In the genomic region with DNA sequence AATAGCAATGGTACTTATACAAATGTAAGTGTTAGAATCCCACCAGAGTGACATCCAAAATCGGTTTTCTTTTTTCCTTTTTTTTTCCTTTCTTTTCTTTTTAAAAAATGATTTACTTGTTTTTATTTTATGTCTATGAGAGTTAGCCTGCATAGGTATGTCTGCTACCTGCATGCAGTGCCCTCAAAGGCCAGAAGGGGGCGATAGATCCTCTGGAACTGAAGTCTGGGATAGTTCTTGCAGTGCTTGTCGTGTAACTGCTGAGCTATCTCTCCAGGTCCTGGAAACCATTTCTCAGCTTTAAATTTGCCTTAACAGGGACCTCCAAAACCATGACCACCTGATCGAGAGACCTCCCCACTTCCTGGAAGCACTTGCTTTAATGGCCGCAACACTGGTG, we compare ENCODE assay signal across 20 mouse cellular contexts.
DNase-seq lines count a peak whose midpoint lies in the region; ATAC-seq and TF ChIP-seq lines count a peak whose summit lies in the region.
"Had no signal": no experiment of that assay in that cellular context is flagged by ENCODE, and none has a peak within 500 bp of the region (broad histone marks: within the 10 kb centered on the region; RNA-seq: fewer than 3 reads in every experiment).

No protein-coding gene starts in this region.

- H3K9me3 ChIP-seq in lung, embryonic 14.5 days (ENCODE audit: low read depth, low read length): no peaks in the 10 kb centered on the region; the same call in 1 of the 2 replicates
- H3K9me3 ChIP-seq in lung, postnatal 0 days (ENCODE audit: low read length): no peaks in the 10 kb centered on the region
- no peaks in the 10 kb centered on the region for H3K9me3 ChIP-seq in G1E (replicated peaks)
- peaks cover 15% of the 10 kb centered on the region; the same call in 1 of the 2 replicates for H3K9me3 ChIP-seq in midbrain, embryonic 11.5 days (ENCODE audit: control insufficient read depth, low read length)

- H3K27ac ChIP-seq in gastrocnemius, adult 2 months: no peak overlapping the region
- no peak overlapping the region for H3K27ac ChIP-seq in lung, embryonic 14.5 days (ENCODE audit: low read depth)
- no peak overlapping the region for H3K27ac ChIP-seq in lung, postnatal 0 days (ENCODE audit: low read length)
- H3K27ac ChIP-seq in midbrain, embryonic 11.5 days (ENCODE audit: low read depth, low read length): no peak overlapping the region
- H3K27ac ChIP-seq: embryonic facial prominence, embryonic 12.5 days; heart, embryonic 10.5 days; hindbrain, embryonic 15.5 days; macrophage; midbrain, embryonic 13.5 days had no signal

- no peak for DNase-seq in gastrocnemius, adult 2 months
- DNase-seq in gastrocnemius, postnatal 25 days: no peak
- no peak for DNase-seq in lung, embryonic 14.5 days
- no peak for DNase-seq in lung, postnatal 0 days (ENCODE audit: low spot score)
- no peak for DNase-seq in G1E (ENCODE audit: low spot score)
- no peak for DNase-seq in brain, embryonic 14.5 days (ENCODE audit: low read depth)
- DNase-seq in midbrain, embryonic 11.5 days (ENCODE audit: low spot score, missing footprints): no peak
- DNase-seq in layer of hippocampus, adult 8-10 months (ENCODE audit: low spot score in 2 of 2): no peak
- DNase-seq: adrenal gland, postnatal 36 days; cerebellum, postnatal 36 days; forebrain, postnatal 0 days; heart, postnatal 14 days; kidney, postnatal 14 days; layer of hippocampus, postnatal 36 days; right cerebral cortex, adult 18-20 months had no signal

- no peak for TF ChIP-seq POLR2A in brain, embryonic 14.5 days (IDR thresholded peaks at IDR 0.05; ENCODE audit: borderline replicate concordance, extremely low read depth, insufficient read depth, insufficient read length, poor library complexity, severe bottlenecking)

- WGBS in lung, embryonic 14.5 days: 67% methylated on average over 5 of the region's 5 CpGs
- 61% methylated on average over 5 of the region's 5 CpGs for WGBS in lung, postnatal 0 days
- WGBS in midbrain, embryonic 11.5 days: 66% methylated on average over 5 of the region's 5 CpGs

- H3K36me3 ChIP-seq in lung, embryonic 14.5 days (ENCODE audit: insufficient read depth): no peaks in the 10 kb centered on the region
- H3K36me3 ChIP-seq in lung, postnatal 0 days (ENCODE audit: insufficient read depth, low read length): no peaks in the 10 kb centered on the region
- H3K36me3 ChIP-seq in G1E (replicated peaks): no peaks in the 10 kb centered on the region
- H3K36me3 ChIP-seq in midbrain, embryonic 11.5 days (ENCODE audit: control insufficient read depth, insufficient read depth, low read length): no peaks in the 10 kb centered on the region
- H3K36me3 ChIP-seq: embryonic facial prominence, embryonic 12.5 days; heart, embryonic 10.5 days; hindbrain, embryonic 15.5 days; midbrain, embryonic 13.5 days had no signal

- no peak overlapping the region for H3K9ac ChIP-seq in lung, embryonic 14.5 days
- no peak overlapping the region for H3K9ac ChIP-seq in lung, postnatal 0 days (replicated peaks; ENCODE audit: low read depth)
- no peak overlapping the region for H3K9ac ChIP-seq in midbrain, embryonic 11.5 days (ENCODE audit: low read length)
- H3K9ac ChIP-seq: embryonic facial prominence, embryonic 12.5 days; forebrain, postnatal 0 days; hindbrain, embryonic 15.5 days; midbrain, embryonic 13.5 days had no signal

- H3K4me3 ChIP-seq in gastrocnemius, adult 2 months: no peak overlapping the region
- no peak overlapping the region for H3K4me3 ChIP-seq in lung, embryonic 14.5 days (ENCODE audit: low read depth, low read length)
- H3K4me3 ChIP-seq in lung, postnatal 0 days (ENCODE audit: low read depth, low read length): no peak overlapping the region
- H3K4me3 ChIP-seq in G1E (ENCODE audit: low read depth, low read length): no peak overlapping the region
- H3K4me3 ChIP-seq in midbrain, embryonic 11.5 days (ENCODE audit: low read depth, low read length): no peak overlapping the region
- H3K4me3 ChIP-seq: embryonic facial prominence, embryonic 12.5 days; heart, embryonic 10.5 days; hindbrain, embryonic 15.5 days; midbrain, embryonic 13.5 days had no signal

- peak; percentile 9; the same call in 1 of the 2 replicates for TF ChIP-seq CTCF in gastrocnemius, adult 2 months (IDR thresholded peaks at IDR 0.05)
- TF ChIP-seq CTCF in lung, embryonic 14.5 days (IDR thresholded peaks at IDR 0.05; ENCODE audit: low read depth): peak; percentile 19; the same call in 1 of the 2 replicates
- no peak for TF ChIP-seq CTCF in lung, postnatal 0 days (IDR thresholded peaks at IDR 0.05)
- TF ChIP-seq CTCF in G1E (IDR thresholded peaks at IDR 0.05; ENCODE audit: low read depth, low read length): peak; percentile 33; the same call in 1 of the 2 replicates
- TF ChIP-seq CTCF in brain, embryonic 14.5 days (IDR thresholded peaks at IDR 0.05; ENCODE audit: borderline replicate concordance, extremely low read depth, insufficient read depth, insufficient read length): peak; percentile 15; the same call in 1 of the 2 replicates

- no peaks in the 10 kb centered on the region for H3K4me1 ChIP-seq in lung, embryonic 14.5 days (ENCODE audit: insufficient read depth)
- H3K4me1 ChIP-seq in lung, postnatal 0 days (ENCODE audit: insufficient read depth, low read depth, low read length): no peaks in the 10 kb centered on the region
- no peaks in the 10 kb centered on the region for H3K4me1 ChIP-seq in G1E (ENCODE audit: insufficient read depth, low read depth, low read length)
- no peaks in the 10 kb centered on the region for H3K4me1 ChIP-seq in midbrain, embryonic 11.5 days (ENCODE audit: control insufficient read depth, insufficient read depth, low read length)
- H3K4me1 ChIP-seq: embryonic facial prominence, embryonic 12.5 days; heart, embryonic 10.5 days; hindbrain, embryonic 15.5 days; midbrain, embryonic 13.5 days had no signal

- no peak overlapping the region for H3K4me2 ChIP-seq in lung, embryonic 14.5 days
- no peak overlapping the region for H3K4me2 ChIP-seq in lung, postnatal 0 days (replicated peaks; ENCODE audit: low read depth, low read length)
- no peak overlapping the region for H3K4me2 ChIP-seq in midbrain, embryonic 11.5 days
- H3K4me2 ChIP-seq: embryonic facial prominence, embryonic 12.5 days; hindbrain, embryonic 15.5 days; midbrain, embryonic 13.5 days had no signal

- intact Hi-C loops in gastrocnemius, adult 2 months (cut with DNase I): no loop called here

- no peak for TF ChIP-seq EP300 in lung, postnatal 0 days (IDR thresholded peaks at IDR 0.05)

- H3K27me3 ChIP-seq in lung, embryonic 14.5 days (ENCODE audit: insufficient read depth, low read length): no peaks in the 10 kb centered on the region
- no peaks in the 10 kb centered on the region for H3K27me3 ChIP-seq in lung, postnatal 0 days (replicated peaks; ENCODE audit: insufficient read depth, low read length)
- no peaks in the 10 kb centered on the region for H3K27me3 ChIP-seq in G1E (ENCODE audit: insufficient read depth, low read length)
- H3K27me3 ChIP-seq in midbrain, embryonic 11.5 days (ENCODE audit: control insufficient read depth, insufficient read depth, low read length): no peaks in the 10 kb centered on the region
- H3K27me3 ChIP-seq: embryonic facial prominence, embryonic 12.5 days; hindbrain, embryonic 15.5 days; midbrain, embryonic 13.5 days had no signal

- no peak for ATAC-seq in lung, embryonic 14.5 days (ENCODE audit: insufficient read depth)
- ATAC-seq in lung, postnatal 0 days: no peak
- ATAC-seq in G1E (ENCODE audit: extremely low read depth, insufficient number of reproducible peaks, low FRiP score, poor library complexity, severe bottlenecking): no peak
- ATAC-seq in midbrain, embryonic 11.5 days (ENCODE audit: low FRiP score): no peak
- ATAC-seq: forebrain, postnatal 0 days; midbrain, embryonic 13.5 days had no signal
